Mouse (Mus musculus) erythroblast, embryonic 14.5 days (primary cell): ENCODE results near the gene Xdh. TPM values are rescaled to one million over a fixed set of nuclear protein-coding genes. Genes with fewer than 3 reads are reported as not detected.

Experiments
- H3K27me3 ChIP-seq: 2 replicates; pipeline ENCODE4 v1.6.1; 2012; ENCODE audit warnings: inconsistent platforms; ENCODE audit not compliant: control insufficient read depth
- H3K36me3 ChIP-seq: 2 replicates; pipeline ENCODE4 v1.6.1; 2012; ENCODE audit warnings: mild to moderate bottlenecking, inconsistent platforms; ENCODE audit not compliant: control insufficient read depth
- H3K4me1 ChIP-seq: 2 replicates; pipeline ENCODE4 v1.6.1; 2012; ENCODE audit warnings: inconsistent platforms; ENCODE audit not compliant: control insufficient read depth
- H3K4me3 ChIP-seq: replicated peaks from 2 replicates; pipeline ENCODE3; 2012; ENCODE audit warnings: moderate library complexity, mild to moderate bottlenecking, inconsistent platforms
- H3K9me3 ChIP-seq: 2 replicates; pipeline ENCODE4 v1.6.1; 2012; ENCODE audit warnings: low read length, inconsistent platforms, mixed read lengths; ENCODE audit not compliant: control insufficient read depth
- GATA1 ChIP-seq: IDR thresholded peaks from 2 replicates; pipeline ENCODE4 v1.6.1; 2012; ENCODE audit warnings: low read length, inconsistent platforms, mixed read lengths
- TAL1 ChIP-seq: IDR thresholded peaks from 3 replicates; pipeline ENCODE4 v1.6.1; 2012; ENCODE audit warnings: low read length, inconsistent platforms, mixed read lengths
- polyA plus RNA-seq: library from polyadenylated mRNA; stranded (reverse); fragments of >175 nt; gene quantifications from 2 replicates; pipeline ENCODE4 v1.2.3, GENCODE M21; 2012

Xdh gene
- polyA plus RNA-seq, 1 experiment: 0.01 TPM

DNA sequence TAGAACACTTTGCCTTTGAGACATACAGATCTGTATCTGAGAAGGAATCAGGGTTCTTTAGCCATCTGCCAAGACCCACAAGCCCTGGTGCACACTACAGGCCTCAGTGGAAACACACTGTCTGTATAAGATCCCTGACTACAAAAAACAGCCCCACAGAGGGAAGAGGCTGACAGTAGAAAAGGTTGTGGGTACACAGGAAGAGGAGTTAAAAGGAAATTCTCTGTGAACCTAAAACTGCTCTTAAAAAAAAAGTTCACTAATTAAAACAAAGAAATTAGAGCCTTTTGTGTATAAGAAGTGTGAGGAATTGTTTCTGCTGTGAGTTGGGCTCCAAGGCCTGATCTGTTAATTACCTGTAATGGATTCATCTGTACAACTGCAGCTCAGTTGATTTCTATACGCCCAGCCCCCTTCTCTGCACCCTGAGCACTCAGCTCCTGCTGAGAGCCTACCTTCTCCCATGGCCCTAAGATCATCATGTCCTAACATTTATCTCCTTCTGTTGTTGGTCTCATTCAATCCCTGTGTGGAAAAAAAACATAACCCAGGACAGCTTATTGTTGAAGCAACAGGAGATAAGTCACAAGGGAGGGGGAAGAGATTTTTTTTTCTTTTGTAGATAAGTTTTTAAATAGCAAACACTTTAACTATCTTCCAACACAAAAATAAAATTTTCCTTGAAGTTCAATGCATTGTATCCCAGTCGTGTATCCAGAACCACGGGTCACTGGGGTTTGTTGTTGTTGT lies 110.7 kb downstream of the Xdh start:
- Histone ChIP-seq H3K9me3 (no peaks in the 10 kb centered on the region), H3K36me3 (no peaks in the 10 kb centered on the region), H3K27me3 (no peaks in the 10 kb centered on the region), H3K4me3 (no peak overlapping the region), H3K4me1 (no peaks in the 10 kb centered on the region)
- TF ChIP-seq GATA1: no peak

DNA sequence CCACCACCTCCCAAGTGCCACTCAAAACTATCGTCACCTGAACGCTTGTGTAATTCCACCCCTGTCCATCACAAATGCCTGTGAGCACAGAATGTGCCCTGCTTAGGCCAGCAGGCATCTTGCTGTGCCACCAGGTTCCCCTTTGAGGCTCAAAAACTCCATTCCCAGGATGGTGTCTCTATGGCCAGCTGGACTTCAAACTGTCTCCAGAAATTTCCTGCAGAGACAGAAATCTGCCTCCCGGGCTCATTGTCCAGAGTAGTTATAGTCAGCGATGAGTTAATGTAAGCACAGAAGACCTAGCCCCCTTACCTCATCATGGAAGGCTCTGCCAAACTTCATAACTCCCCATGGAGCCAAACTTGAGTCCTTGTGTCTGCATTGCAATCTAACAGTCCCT lies 112.8 kb downstream of the Xdh start:
- Histone ChIP-seq H3K4me1 (no peaks in the 10 kb centered on the region), H3K9me3 (no peaks in the 10 kb centered on the region), H3K4me3 (no peak overlapping the region), H3K27me3 (no peaks in the 10 kb centered on the region), H3K36me3 (no peaks in the 10 kb centered on the region)
- no peak for TF ChIP-seq GATA1
- no peak for TF ChIP-seq TAL1

- no peaks in the 10 kb centered on the region for H3K4me1 ChIP-seq
- no peaks in the 10 kb centered on the region for H3K36me3 ChIP-seq
- H3K4me3 ChIP-seq: no peak overlapping the region
- no peaks in the 10 kb centered on the region for H3K9me3 ChIP-seq
- H3K27me3 ChIP-seq: no peaks in the 10 kb centered on the region
- TF ChIP-seq TAL1: no peak
- no peak for TF ChIP-seq GATA1
Observed at GRCm38 (mm10) chr17:73836601-73837000, 113.4 kb downstream of the Xdh start.

Other genes starting within 250 kb of the Xdh start
- not detected in 2 replicates for gene Galnt14, start 239.7 kb downstream of the Xdh start, polyA plus RNA-seq
- 0.03 and 0.05 TPM in 2 replicates for gene Ehd3, start 146.1 kb downstream of the Xdh start, polyA plus RNA-seq
- gene Srd5a2, start 97.7 kb upstream of the Xdh start, polyA plus RNA-seq: not detected in 2 replicates